Mouse (Mus musculus) stomach, embryonic 16.5 days (tissue): ENCODE results near the gene Paqr3. TPM values are rescaled to one million over a fixed set of nuclear protein-coding genes. Genes with fewer than 3 reads are reported as not detected.

Source experiments
- ATAC-seq: fragments of 200-750 bp; cut with Nextera tagmentation; 2 replicates; pipeline ENCODE4 v1.8.0; 2017; ENCODE audit warnings: moderate number of reproducible peaks, moderate TSS enrichment; ENCODE audit not compliant: insufficient read depth, low FRiP score
- H3K27ac ChIP-seq: fragments of 300-500 bp; sonication (generic); 2 replicates; pipeline ENCODE4 v1.5.1; 2014; ENCODE audit warnings: low read length
- H3K27me3 ChIP-seq: fragments of 300-500 bp; sonication (generic); 2 replicates; pipeline ENCODE4 v1.6.1; 2014; ENCODE audit warnings: low read length, control low read depth, mixed read lengths; ENCODE audit not compliant: control insufficient read depth, insufficient read depth
- H3K36me3 ChIP-seq: fragments of 300-500 bp; sonication (generic); 2 replicates; pipeline ENCODE4 v1.6.1; 2014; ENCODE audit warnings: low read length; ENCODE audit not compliant: control insufficient read depth, insufficient read depth
- H3K4me1 ChIP-seq: fragments of 300-500 bp; sonication (generic); 2 replicates; pipeline ENCODE4 v1.6.1; 2014; ENCODE audit warnings: low read length, control low read depth, mixed read lengths; ENCODE audit not compliant: control insufficient read depth, insufficient read depth
- H3K4me2 ChIP-seq: fragments of 300-500 bp; sonication (generic); 2 replicates; pipeline ENCODE4 v1.6.1; 2014; ENCODE audit warnings: low read depth, low read length, mixed read lengths
- H3K4me3 ChIP-seq: fragments of 300-500 bp; sonication (generic); replicated peaks from 2 replicates; pipeline ENCODE4 v1.5.1; 2014; ENCODE audit warnings: mild to moderate bottlenecking, low read length
- H3K9ac ChIP-seq: fragments of 300-500 bp; sonication (generic); 2 replicates; pipeline ENCODE4 v1.6.1; 2014; ENCODE audit warnings: low read length
- H3K9me3 ChIP-seq: fragments of 300-500 bp; sonication (generic); replicated peaks from 2 replicates; pipeline ENCODE4 v1.6.1; 2016; ENCODE audit warnings: low read length, control low read depth; ENCODE audit not compliant: control insufficient read depth
- WGBS: fragments of 180-500 bp; shearing (Covaris S2); extraction: QIAGEN DNeasy Blood & Tissue Kit; methylation state at CpG from one replicate; pipeline ENCODE4 v1.1.7; 2014; 5-methylcytosine and 5-hydroxymethylcytosine counted together
- polyA plus RNA-seq: library from polyadenylated mRNA; unstranded; fragments of >200 nt; fragmentation: Nextera tagmentation; extraction: Ambion mirVana; gene quantifications from 2 replicates; pipeline ENCODE4 v1.2.1, GENCODE M21; 2015

Paqr3 gene
- polyA plus RNA-seq, 1 experiment from 2014 or later, result 2.0 TPM

DNA sequence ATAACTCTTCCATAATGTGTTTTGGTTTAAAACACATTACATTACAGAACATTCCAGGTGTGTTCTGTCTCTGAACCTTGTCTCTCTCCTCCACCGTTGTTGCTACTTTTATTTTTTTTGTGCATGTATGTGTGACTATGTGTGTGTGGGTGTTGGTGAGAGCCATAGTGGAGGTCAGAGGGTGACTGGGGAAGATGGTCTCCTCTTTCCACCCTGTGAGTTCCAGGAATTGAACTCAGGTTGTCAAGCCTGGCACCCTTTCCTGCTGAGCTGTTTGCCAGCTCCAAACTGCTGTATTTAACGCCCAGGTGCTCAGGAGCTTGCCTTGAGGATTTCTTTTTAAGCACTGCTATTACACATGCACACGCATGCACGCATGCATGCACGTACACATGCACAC is 35.2 kb downstream of the Paqr3 start:
- H3K27me3 ChIP-seq, result no peaks in the 10 kb centered on the region
- no peaks in the 10 kb centered on the region for H3K36me3 ChIP-seq
- ATAC-seq, result no peak
- 86% methylated on average over 5 of the region's 5 CpGs for WGBS
- no peaks in the 10 kb centered on the region for H3K4me1 ChIP-seq
- no peak overlapping the region for H3K4me3 ChIP-seq
- H3K9me3 ChIP-seq, result no peaks in the 10 kb centered on the region
- H3K27ac ChIP-seq, result no peak overlapping the region
- no peak overlapping the region for H3K9ac ChIP-seq
- H3K4me2 ChIP-seq, result no peak overlapping the region

DNA sequence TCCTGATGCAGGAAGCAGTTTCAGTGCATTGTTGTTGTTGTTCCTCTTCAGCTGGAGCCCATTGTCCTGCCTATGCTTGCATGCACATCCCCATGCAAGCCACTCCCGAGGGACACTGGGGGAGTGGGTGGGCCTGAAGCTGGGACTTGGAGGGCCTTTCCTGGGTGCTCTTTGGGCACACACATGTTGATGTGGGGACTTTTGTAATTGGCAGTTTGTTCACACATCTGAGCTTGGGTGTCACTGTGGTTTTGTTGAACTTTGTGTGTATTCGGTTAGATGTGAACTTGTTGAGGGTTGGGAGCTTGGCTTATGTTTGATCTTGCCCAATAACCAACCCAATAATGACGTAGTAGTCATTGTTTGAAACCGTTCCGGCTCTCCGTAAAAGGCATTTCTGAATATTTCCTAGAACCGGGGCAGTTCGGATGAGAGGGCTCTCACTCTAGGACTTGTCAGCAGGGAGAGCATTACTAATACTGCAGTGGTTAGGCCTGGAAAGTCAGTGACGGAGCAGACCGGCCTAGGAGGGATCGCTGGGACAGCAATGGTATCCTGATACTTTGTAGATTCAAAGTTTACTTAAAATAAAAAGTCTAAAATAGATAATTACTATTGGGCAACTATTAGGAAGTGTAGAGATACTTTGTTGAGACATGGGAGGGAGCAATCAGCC is 35.8 kb downstream of the Paqr3 start:
- Histone ChIP-seq H3K27me3 (no peaks in the 10 kb centered on the region), H3K36me3 (no peaks in the 10 kb centered on the region), H3K4me2 (no peak overlapping the region), H3K27ac (no peak overlapping the region), H3K9ac (no peak overlapping the region), H3K9me3 (no peaks in the 10 kb centered on the region), H3K4me1 (no peaks in the 10 kb centered on the region), H3K4me3 (no peak overlapping the region)
- no peak for ATAC-seq
- 91% methylated on average over 11 of the region's 11 CpGs for WGBS

DNA sequence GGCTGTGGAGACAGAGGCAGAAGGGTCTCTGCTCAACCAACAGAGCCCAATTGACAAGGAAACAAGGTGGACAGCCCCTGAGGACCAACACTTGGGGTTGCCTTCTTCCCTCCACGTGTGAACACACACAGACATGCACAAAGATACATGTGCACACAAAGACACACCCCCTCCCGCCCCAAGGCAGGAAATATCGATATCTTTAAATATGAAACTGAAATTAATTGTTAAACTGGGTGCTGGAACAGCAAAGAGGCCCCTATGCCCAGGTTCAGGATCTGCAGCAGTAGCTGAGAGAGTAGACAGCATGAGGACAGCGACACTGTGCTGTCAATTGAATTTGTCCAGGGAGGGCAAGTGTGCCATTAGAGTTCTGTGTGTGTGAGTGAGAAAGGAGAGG is 45.6 kb downstream of the Paqr3 start:
- no peaks in the 10 kb centered on the region for H3K4me1 ChIP-seq
- no peak overlapping the region for H3K9ac ChIP-seq
- no peaks in the 10 kb centered on the region for H3K27me3 ChIP-seq
- peaks cover 4% of the 10 kb centered on the region; the same call in 1 of the 2 replicates for H3K36me3 ChIP-seq
- no peak for ATAC-seq
- H3K4me3 ChIP-seq, result no peak overlapping the region
- no peaks in the 10 kb centered on the region for H3K9me3 ChIP-seq
- no peak overlapping the region for H3K27ac ChIP-seq
- WGBS, result 88% methylated on average over 4 of the region's 4 CpGs
- no peak overlapping the region for H3K4me2 ChIP-seq

DNA sequence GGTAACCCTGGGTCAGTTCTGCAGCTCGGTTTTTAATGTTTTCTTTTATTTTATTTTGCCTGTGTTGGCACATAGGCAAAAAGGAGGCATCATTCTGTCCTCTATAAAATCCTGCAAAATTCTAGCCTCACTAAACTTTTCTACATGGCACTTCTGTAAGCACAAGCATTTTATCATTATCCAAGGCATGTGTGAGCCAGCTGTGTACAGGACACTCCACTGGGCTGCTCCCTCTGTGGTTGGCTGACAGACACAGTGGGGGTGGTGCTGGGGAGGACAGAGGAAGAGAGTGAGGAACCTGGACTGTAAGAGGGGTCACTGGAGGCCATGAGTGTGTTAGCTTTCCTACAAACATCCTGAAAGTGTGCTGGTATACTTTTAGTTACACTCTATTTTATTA is 49.4 kb downstream of the Paqr3 start:
- peaks cover 7% of the 10 kb centered on the region for H3K36me3 ChIP-seq
- WGBS, result 65% methylated on average over 1 of the region's 1 CpGs
- H3K4me2 ChIP-seq, result no peak overlapping the region
- no peaks in the 10 kb centered on the region for H3K9me3 ChIP-seq
- no peaks in the 10 kb centered on the region for H3K4me1 ChIP-seq
- H3K4me3 ChIP-seq, result no peak overlapping the region
- H3K9ac ChIP-seq, result no peak overlapping the region
- H3K27ac ChIP-seq, result no peak overlapping the region
- H3K27me3 ChIP-seq, result no peaks in the 10 kb centered on the region
- no peak for ATAC-seq

DNA sequence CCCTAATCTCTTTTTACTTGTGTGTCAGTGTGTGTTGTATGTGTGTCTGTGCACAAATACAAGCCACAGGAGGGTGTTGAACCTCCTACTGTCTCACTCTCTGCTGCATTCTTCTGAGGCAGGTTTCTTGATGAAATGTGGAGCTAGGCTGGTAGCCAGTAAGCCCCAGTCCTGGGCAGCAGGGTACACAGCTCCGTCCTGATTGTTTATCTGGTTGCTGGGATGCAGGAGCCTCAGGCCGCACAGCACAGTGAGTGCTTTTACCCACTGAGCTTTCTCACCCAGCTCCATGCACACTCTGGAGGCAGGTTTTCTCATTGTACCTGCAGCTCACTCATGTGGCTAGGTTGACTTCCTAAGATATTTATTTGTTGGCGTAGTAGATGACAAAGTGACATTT is 50.5 kb downstream of the Paqr3 start:
- Histone ChIP-seq H3K9me3 (no peaks in the 10 kb centered on the region), H3K4me1 (no peaks in the 10 kb centered on the region), H3K36me3 (peaks cover 7% of the 10 kb centered on the region), H3K27me3 (no peaks in the 10 kb centered on the region), H3K9ac (no peak overlapping the region), H3K4me2 (no peak overlapping the region), H3K27ac (no peak overlapping the region), H3K4me3 (no peak overlapping the region)
- ATAC-seq, result no peak
- WGBS, result 64% methylated on average over 3 of the region's 3 CpGs

DNA sequence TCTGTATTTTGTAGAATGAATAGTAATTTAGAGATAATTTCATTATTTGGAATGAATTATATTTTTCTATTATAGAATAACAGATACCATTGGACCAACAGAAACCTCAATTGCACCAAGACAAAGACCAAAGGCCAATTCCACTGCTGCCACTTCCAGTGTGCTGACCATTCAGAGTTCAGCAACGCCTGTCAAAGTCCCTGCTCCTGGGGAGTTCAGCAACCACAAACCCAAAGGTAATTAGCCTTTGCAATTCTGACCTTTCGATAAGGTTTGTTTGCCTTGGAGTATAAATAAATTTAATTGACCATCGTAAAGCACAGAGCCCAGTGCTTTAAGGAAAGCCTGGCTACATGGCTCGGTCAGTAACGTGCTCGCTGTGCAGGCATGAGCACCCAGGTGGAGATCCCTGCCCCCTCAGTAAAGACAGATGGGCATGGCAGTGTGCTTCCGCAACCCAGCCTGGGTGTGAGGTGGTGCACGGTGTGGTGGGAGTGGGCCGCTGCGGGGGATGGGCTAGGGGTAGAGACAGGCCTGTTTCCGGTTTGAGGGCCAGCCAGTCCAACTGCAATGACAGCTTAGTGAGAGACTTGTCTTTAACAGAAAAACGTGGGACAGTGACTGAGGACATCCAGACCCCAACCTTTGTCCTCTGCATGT is 54.5 kb downstream of the Paqr3 start:
- Histone ChIP-seq H3K27me3 (no peaks in the 10 kb centered on the region), H3K9me3 (no peaks in the 10 kb centered on the region), H3K36me3 (peaks cover 3% of the 10 kb centered on the region), H3K4me1 (no peaks in the 10 kb centered on the region), H3K4me2 (no peak overlapping the region), H3K27ac (peak overlapping the region; percentile 25; the same call in 1 of the 2 replicates), H3K9ac (no peak overlapping the region), H3K4me3 (no peak overlapping the region)
- WGBS, result 74% methylated on average over 12 of the region's 12 CpGs
- no peak for ATAC-seq

DNA sequence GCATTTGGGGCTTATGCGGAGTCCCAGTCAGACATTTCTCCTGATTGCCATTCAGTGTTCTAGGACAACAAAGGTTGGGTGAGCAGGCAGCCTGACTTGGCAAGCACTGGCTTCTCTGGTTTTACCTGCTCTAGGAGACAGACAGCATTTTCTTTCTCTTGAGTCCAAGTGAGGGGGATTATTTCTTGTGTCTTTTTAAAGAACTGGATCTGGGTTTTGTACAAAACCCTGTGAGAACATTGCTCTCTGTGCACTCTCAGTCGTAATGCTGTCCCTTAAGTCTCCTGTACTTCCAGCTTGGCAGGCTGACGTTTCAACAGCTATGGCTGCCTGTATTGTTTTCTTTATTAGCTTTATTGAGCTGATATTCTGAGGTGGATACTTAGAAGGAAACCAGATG is 55.0 kb downstream of the Paqr3 start:
- H3K4me3 ChIP-seq, result no peak overlapping the region
- no peak overlapping the region for H3K9ac ChIP-seq
- no peak overlapping the region for H3K4me2 ChIP-seq
- H3K4me1 ChIP-seq, result no peaks in the 10 kb centered on the region
- 75% methylated on average over 3 of the region's 3 CpGs for WGBS
- no peaks in the 10 kb centered on the region for H3K27me3 ChIP-seq
- peak overlapping the region; percentile 21; the same call in 1 of the 2 replicates for H3K27ac ChIP-seq
- peaks cover 3% of the 10 kb centered on the region for H3K36me3 ChIP-seq
- no peaks in the 10 kb centered on the region for H3K9me3 ChIP-seq
- ATAC-seq, result no peak

- no peak overlapping the region for H3K27ac ChIP-seq
- H3K27me3 ChIP-seq, result no peaks in the 10 kb centered on the region
- no peak overlapping the region for H3K4me3 ChIP-seq
- H3K36me3 ChIP-seq, result peaks cover 3% of the 10 kb centered on the region
- H3K9me3 ChIP-seq, result no peaks in the 10 kb centered on the region
- no peak overlapping the region for H3K4me2 ChIP-seq
- ATAC-seq, result no peak
- no peak overlapping the region for H3K9ac ChIP-seq
- WGBS, result 2% methylated on average over 1 of the region's 1 CpGs
- H3K4me1 ChIP-seq, result no peaks in the 10 kb centered on the region
Observed at GRCm38 (mm10) chr5:97055511-97056068, 55.8 kb downstream of the Paqr3 start.

GRCm38 (mm10) chr5:97054801-97055200 is 56.6 kb downstream of the Paqr3 start:
- Histone ChIP-seq H3K36me3 (peaks cover 3% of the 10 kb centered on the region), H3K4me2 (no peak overlapping the region), H3K4me3 (no peak overlapping the region), H3K9me3 (no peaks in the 10 kb centered on the region), H3K27me3 (no peaks in the 10 kb centered on the region), H3K9ac (no peak overlapping the region), H3K4me1 (no peaks in the 10 kb centered on the region), H3K27ac (no peak overlapping the region)
- ATAC-seq, result no peak
- WGBS, result 79% methylated on average over 10 of the region's 10 CpGs
